Mouse (Mus musculus): ENCODE measurements around the gene Pus10. TPM values are rescaled to one million over a fixed set of nuclear protein-coding genes. Genes with fewer than 3 reads are reported as not detected.

Gene Pus10
- polyA plus RNA-seq, 1 experiment from 2014 or later: 27.1 TPM

GRCm38 (mm10) chr11:23712299-23712698, 46.8 kb downstream of the Pus10 start:
- no peaks in the 10 kb centered on the region for H3K27me3 ChIP-seq (ENCODE audit: control insufficient read depth, insufficient read depth, low read length)
- no peaks in the 10 kb centered on the region for H3K9me3 ChIP-seq (ENCODE audit: control insufficient read depth, low read length)
- no peaks in the 10 kb centered on the region for H3K4me1 ChIP-seq (ENCODE audit: control insufficient read depth, insufficient read depth, low read length)
- H3K4me3 ChIP-seq (ENCODE audit: low read length): no peak overlapping the region
- H3K9ac ChIP-seq (ENCODE audit: low read depth, low read length): no peak overlapping the region
- no peak overlapping the region for H3K4me2 ChIP-seq (replicated peaks; ENCODE audit: low read depth, low read length)
- H3K36me3 ChIP-seq (ENCODE audit: control insufficient read depth, insufficient read depth, low read length): peaks cover 75% of the 10 kb centered on the region
- WGBS: 89% methylated on average over 3 of the region's 3 CpGs
- no peak overlapping the region for H3K27ac ChIP-seq (ENCODE audit: low read depth, low read length)
- no peak for ATAC-seq (ENCODE audit: low FRiP score, low TSS enrichment)

- Histone ChIP-seq H3K4me1 (ENCODE audit: control insufficient read depth, insufficient read depth, low read length) (no peaks in the 10 kb centered on the region), H3K4me3 (ENCODE audit: low read length) (no peak overlapping the region), H3K9ac (ENCODE audit: low read depth, low read length) (no peak overlapping the region), H3K36me3 (ENCODE audit: control insufficient read depth, insufficient read depth, low read length) (peaks cover 71% of the 10 kb centered on the region), H3K27me3 (ENCODE audit: control insufficient read depth, insufficient read depth, low read length) (no peaks in the 10 kb centered on the region), H3K4me2 (replicated peaks; ENCODE audit: low read depth, low read length) (no peak overlapping the region), H3K9me3 (ENCODE audit: control insufficient read depth, low read length) (no peaks in the 10 kb centered on the region), H3K27ac (ENCODE audit: low read depth, low read length) (no peak overlapping the region)
- no peak for ATAC-seq (ENCODE audit: low FRiP score, low TSS enrichment)
- 85% methylated on average over 2 of the region's 2 CpGs for WGBS
Observed at GRCm38 (mm10) chr11:23718856-23719255, 53.4 kb downstream of the Pus10 start.

- H3K4me2 ChIP-seq (replicated peaks; ENCODE audit: low read depth, low read length): no peak overlapping the region
- H3K27ac ChIP-seq (ENCODE audit: low read depth, low read length): no peak overlapping the region
- no peaks in the 10 kb centered on the region for H3K9me3 ChIP-seq (ENCODE audit: control insufficient read depth, low read length)
- 87% methylated on average over 3 of the region's 3 CpGs for WGBS
- H3K27me3 ChIP-seq (ENCODE audit: control insufficient read depth, insufficient read depth, low read length): no peaks in the 10 kb centered on the region
- no peak overlapping the region for H3K9ac ChIP-seq (ENCODE audit: low read depth, low read length)
- ATAC-seq (ENCODE audit: low FRiP score, low TSS enrichment): no peak
- H3K4me3 ChIP-seq (ENCODE audit: low read length): no peak overlapping the region
- peaks cover 66% of the 10 kb centered on the region for H3K36me3 ChIP-seq (ENCODE audit: control insufficient read depth, insufficient read depth, low read length)
- no peaks in the 10 kb centered on the region for H3K4me1 ChIP-seq (ENCODE audit: control insufficient read depth, insufficient read depth, low read length)
Observed at GRCm38 (mm10) chr11:23719825-23720224, 54.4 kb downstream of the Pus10 start.

GRCm38 (mm10) chr11:23722326-23722725, 56.9 kb downstream of the Pus10 start:
- H3K36me3 ChIP-seq (ENCODE audit: control insufficient read depth, insufficient read depth, low read length): peaks cover 69% of the 10 kb centered on the region
- ATAC-seq (ENCODE audit: low FRiP score, low TSS enrichment): no peak

GRCm38 (mm10) chr11:23725850-23726249, 60.4 kb downstream of the Pus10 start:
- Histone ChIP-seq H3K4me2 (replicated peaks; ENCODE audit: low read depth, low read length) (no peak overlapping the region), H3K36me3 (ENCODE audit: control insufficient read depth, insufficient read depth, low read length) (peaks cover 53% of the 10 kb centered on the region), H3K9ac (ENCODE audit: low read depth, low read length) (no peak overlapping the region), H3K9me3 (ENCODE audit: control insufficient read depth, low read length) (no peaks in the 10 kb centered on the region), H3K4me3 (ENCODE audit: low read length) (no peak overlapping the region), H3K27ac (ENCODE audit: low read depth, low read length) (no peak overlapping the region), H3K4me1 (ENCODE audit: control insufficient read depth, insufficient read depth, low read length) (no peaks in the 10 kb centered on the region), H3K27me3 (ENCODE audit: control insufficient read depth, insufficient read depth, low read length) (no peaks in the 10 kb centered on the region)
- WGBS: 97% methylated on average over 2 of the region's 2 CpGs
- ATAC-seq (ENCODE audit: low FRiP score, low TSS enrichment): no peak

More at GRCm38 (mm10) chr11:23722326-23722725, 56.9 kb downstream of the Pus10 start:
- WGBS: 42% methylated on average over 2 of the region's 2 CpGs
- no peaks in the 10 kb centered on the region for H3K9me3 ChIP-seq (ENCODE audit: control insufficient read depth, low read length)
- no peak overlapping the region for H3K9ac ChIP-seq (ENCODE audit: low read depth, low read length)
- H3K27ac ChIP-seq (ENCODE audit: low read depth, low read length): no peak overlapping the region
- no peaks in the 10 kb centered on the region for H3K27me3 ChIP-seq (ENCODE audit: control insufficient read depth, insufficient read depth, low read length)
- no peaks in the 10 kb centered on the region for H3K4me1 ChIP-seq (ENCODE audit: control insufficient read depth, insufficient read depth, low read length)
- no peak overlapping the region for H3K4me3 ChIP-seq (ENCODE audit: low read length)
- H3K4me2 ChIP-seq (replicated peaks; ENCODE audit: low read depth, low read length): no peak overlapping the region

GRCm38 (mm10) chr11:23726441-23726840, 61.0 kb downstream of the Pus10 start:
- H3K4me1 ChIP-seq (ENCODE audit: control insufficient read depth, insufficient read depth, low read length): no peaks in the 10 kb centered on the region
- H3K9me3 ChIP-seq (ENCODE audit: control insufficient read depth, low read length): no peaks in the 10 kb centered on the region
- no peak overlapping the region for H3K9ac ChIP-seq (ENCODE audit: low read depth, low read length)
- no peak overlapping the region for H3K27ac ChIP-seq (ENCODE audit: low read depth, low read length)
- no peak overlapping the region for H3K4me2 ChIP-seq (replicated peaks; ENCODE audit: low read depth, low read length)
- H3K36me3 ChIP-seq (ENCODE audit: control insufficient read depth, insufficient read depth, low read length): peaks cover 53% of the 10 kb centered on the region
- H3K4me3 ChIP-seq (ENCODE audit: low read length): no peak overlapping the region
- no peaks in the 10 kb centered on the region for H3K27me3 ChIP-seq (ENCODE audit: control insufficient read depth, insufficient read depth, low read length)
- ATAC-seq (ENCODE audit: low FRiP score, low TSS enrichment): no peak
- 98% methylated on average over 2 of the region's 2 CpGs for WGBS

GRCm38 (mm10) chr11:23728186-23728585, 62.7 kb downstream of the Pus10 start:
- H3K9me3 ChIP-seq (ENCODE audit: control insufficient read depth, low read length): no peaks in the 10 kb centered on the region
- H3K27me3 ChIP-seq (ENCODE audit: control insufficient read depth, insufficient read depth, low read length): no peaks in the 10 kb centered on the region
- H3K4me3 ChIP-seq (ENCODE audit: low read length): no peak overlapping the region
- peaks cover 46% of the 10 kb centered on the region for H3K36me3 ChIP-seq (ENCODE audit: control insufficient read depth, insufficient read depth, low read length)
- no peak for ATAC-seq (ENCODE audit: low FRiP score, low TSS enrichment)
- no peaks in the 10 kb centered on the region for H3K4me1 ChIP-seq (ENCODE audit: control insufficient read depth, insufficient read depth, low read length)
- no peak overlapping the region for H3K9ac ChIP-seq (ENCODE audit: low read depth, low read length)
- no peak overlapping the region for H3K27ac ChIP-seq (ENCODE audit: low read depth, low read length)
- WGBS: 93% methylated on average over 2 of the region's 2 CpGs
- no peak overlapping the region for H3K4me2 ChIP-seq (replicated peaks; ENCODE audit: low read depth, low read length)

- no peak overlapping the region for H3K4me3 ChIP-seq (ENCODE audit: low read length)
- ATAC-seq (ENCODE audit: low FRiP score, low TSS enrichment): no peak
- H3K4me2 ChIP-seq (replicated peaks; ENCODE audit: low read depth, low read length): no peak overlapping the region
- H3K9me3 ChIP-seq (ENCODE audit: control insufficient read depth, low read length): no peaks in the 10 kb centered on the region
- no peaks in the 10 kb centered on the region for H3K4me1 ChIP-seq (ENCODE audit: control insufficient read depth, insufficient read depth, low read length)
- WGBS: 90% methylated on average over 4 of the region's 4 CpGs
- H3K27ac ChIP-seq (ENCODE audit: low read depth, low read length): no peak overlapping the region
- H3K27me3 ChIP-seq (ENCODE audit: control insufficient read depth, insufficient read depth, low read length): no peaks in the 10 kb centered on the region
- H3K9ac ChIP-seq (ENCODE audit: low read depth, low read length): no peak overlapping the region
- H3K36me3 ChIP-seq (ENCODE audit: control insufficient read depth, insufficient read depth, low read length): peaks cover 37% of the 10 kb centered on the region
Observed at GRCm38 (mm10) chr11:23730120-23730519, 64.6 kb downstream of the Pus10 start.

GRCm38 (mm10) chr11:23732840-23733239, 67.4 kb downstream of the Pus10 start:
- H3K9ac ChIP-seq (ENCODE audit: low read depth, low read length): no peak overlapping the region
- peaks cover 15% of the 10 kb centered on the region; the same call in 1 of the 2 replicates for H3K36me3 ChIP-seq (ENCODE audit: control insufficient read depth, insufficient read depth, low read length)
- H3K9me3 ChIP-seq (ENCODE audit: control insufficient read depth, low read length): no peaks in the 10 kb centered on the region
- 79% methylated on average over 1 of the region's 1 CpGs for WGBS
- no peaks in the 10 kb centered on the region for H3K27me3 ChIP-seq (ENCODE audit: control insufficient read depth, insufficient read depth, low read length)
- no peak overlapping the region for H3K27ac ChIP-seq (ENCODE audit: low read depth, low read length)
- no peaks in the 10 kb centered on the region for H3K4me1 ChIP-seq (ENCODE audit: control insufficient read depth, insufficient read depth, low read length)
- no peak for ATAC-seq (ENCODE audit: low FRiP score, low TSS enrichment)
- H3K4me2 ChIP-seq (replicated peaks; ENCODE audit: low read depth, low read length): no peak overlapping the region
- H3K4me3 ChIP-seq (ENCODE audit: low read length): no peak overlapping the region

Measured in kidney, embryonic 14.5 days (tissue).